Mouse (Mus musculus) G1E (cell line): ENCODE measurements around the gene Hdc.

Source experiments
- CTCF ChIP-seq: IDR thresholded peaks from 2 replicates; pipeline ENCODE4 v1.5.1; 2012; ENCODE audit warnings: low read depth, low read length, inconsistent platforms, mixed read lengths
- GATA1 ChIP-seq: IDR thresholded peaks from 2 replicates; pipeline ENCODE4 v1.6.1; 2012; ENCODE audit warnings: borderline replicate concordance, low read length, inconsistent platforms, mixed read lengths
- GATA2 ChIP-seq: IDR thresholded peaks from 2 replicates; pipeline ENCODE4 v1.6.1; 2012; ENCODE audit warnings: low read depth, low read length, inconsistent platforms, borderline replicate concordance
- POLR2AphosphoS5 ChIP-seq: IDR thresholded peaks from 2 replicates; pipeline ENCODE4 v1.6.1; 2012; ENCODE audit warnings: low read depth, low read length, inconsistent platforms; ENCODE audit not compliant: insufficient replicate concordance
- TAL1 ChIP-seq: conservative IDR thresholded peaks from 2 replicates; pipeline ENCODE4 v1.6.1; 2012; ENCODE audit warnings: low read depth, low read length, inconsistent platforms, mixed read lengths

GRCm38 (mm10) chr2:126635939-126636823 lies 17.1 kb upstream of the Hdc start:
- TF ChIP-seq CTCF, result no peak
- no peak for TF ChIP-seq GATA2
- TF ChIP-seq GATA1, result no peak
- no peak for TF ChIP-seq TAL1
- no peak for TF ChIP-seq POLR2AphosphoS5
